Mouse (Mus musculus): ENCODE data around the gene Mpp3.

GRCm38 (mm10) chr11:102006688-102007087 is 21.6 kb downstream of the Mpp3 start:
- TF ChIP-seq CTCF (IDR thresholded peaks at IDR 0.05; ENCODE audit: insufficient read depth, low read depth, low read length) (no peak), POLR2A (IDR thresholded peaks at IDR 0.05; ENCODE audit: insufficient read depth, low read depth, low read length) (no peak)

Data from olfactory bulb, adult 2 months (tissue).